Mouse (Mus musculus): Measurements from ENCODE around the gene Zc3h7a. TPM values are rescaled to one million over a fixed set of nuclear protein-coding genes. Genes with fewer than 3 reads are reported as not detected.

Zc3h7a gene
- polyA plus RNA-seq (2017; shearing (Covaris generic)), result 368 TPM

DNA sequence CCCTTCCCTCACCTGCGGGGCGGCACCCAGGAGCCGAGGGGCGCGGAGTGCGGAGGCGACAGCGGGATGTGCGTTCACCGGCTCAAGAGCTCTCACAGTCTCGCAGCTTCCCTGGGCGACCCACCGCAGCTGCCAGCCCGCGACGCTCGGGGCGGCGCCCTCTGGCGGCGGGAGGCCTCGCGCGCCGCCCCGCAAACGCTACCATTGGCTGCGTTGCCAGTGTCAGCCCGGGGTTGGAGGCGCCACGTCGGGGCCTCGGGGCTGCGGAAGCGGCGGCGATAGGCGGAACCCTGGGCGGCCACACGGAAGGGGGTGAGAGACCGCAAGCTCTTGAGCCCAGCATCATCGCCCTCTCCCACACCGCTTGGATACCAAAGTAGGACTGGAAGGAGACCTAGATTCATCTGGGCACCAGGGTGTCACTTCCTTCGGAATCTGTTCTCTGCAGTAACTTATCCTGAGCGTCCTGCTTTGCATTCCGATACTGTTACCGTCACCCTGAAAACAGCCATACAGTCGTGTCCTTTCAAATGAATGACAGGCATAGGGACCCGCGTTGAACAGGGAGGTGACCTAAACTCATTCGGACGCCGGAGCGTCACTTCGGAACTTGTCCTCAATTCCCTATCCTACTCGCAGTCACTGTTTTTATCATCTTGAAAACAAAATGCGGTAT is at the start of gene Zc3h7a:
TSS of gene Zc3h7a (minus strand) at position 186 of the 676 bp plus-strand sequence.

DNA sequence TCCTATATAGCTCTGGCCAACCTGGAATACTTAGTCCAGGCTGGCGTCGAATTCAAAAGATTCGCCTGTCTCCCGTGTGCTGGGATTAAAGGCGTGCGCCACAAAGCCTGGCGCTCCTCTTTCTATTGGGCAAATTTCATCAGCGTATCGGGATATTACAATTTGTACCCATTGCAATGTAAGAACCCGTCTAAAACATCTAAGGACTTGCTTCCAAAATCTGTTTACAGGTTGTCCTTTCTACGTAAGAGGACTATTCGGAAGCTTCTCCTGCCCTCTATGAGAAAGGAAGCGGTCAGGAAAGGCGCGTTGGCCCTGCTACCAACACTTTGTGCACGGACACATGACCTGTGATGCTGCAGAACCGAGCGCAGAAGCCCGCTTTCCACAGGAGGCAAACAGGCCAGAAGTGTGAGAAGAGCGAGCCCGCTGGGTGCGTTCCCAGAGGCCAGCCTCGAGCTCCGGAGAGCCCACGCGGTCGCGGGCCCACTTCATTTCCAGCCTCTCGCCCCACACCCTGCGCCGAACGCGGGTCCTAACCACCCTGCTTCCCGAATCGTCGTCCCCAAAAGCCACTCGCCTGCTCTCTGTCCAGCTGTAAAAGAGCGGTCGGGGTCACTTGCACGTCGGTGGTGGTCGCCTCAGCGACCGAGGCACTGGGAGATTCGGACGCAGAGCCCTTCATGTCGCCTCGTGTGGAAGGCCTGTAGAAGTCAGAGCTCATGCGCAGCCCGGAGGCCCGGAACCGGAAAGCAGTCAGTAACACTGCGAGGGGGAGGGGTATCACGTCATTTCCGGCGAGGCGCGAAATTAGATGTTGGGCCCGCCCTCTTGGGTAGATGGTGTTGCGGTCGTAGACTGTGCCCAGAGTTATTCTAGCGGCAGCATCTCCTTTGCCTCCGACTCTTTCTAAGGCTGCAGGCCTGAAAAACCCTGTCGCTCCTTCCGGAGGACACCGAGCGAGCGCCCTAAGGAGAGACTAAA is 26.7 kb upstream of the Zc3h7a start, which contains the start of gene Rsl1d1:
TSS of gene Rsl1d1 (minus strand) at position 761 of the 984 bp plus-strand sequence.

DNA sequence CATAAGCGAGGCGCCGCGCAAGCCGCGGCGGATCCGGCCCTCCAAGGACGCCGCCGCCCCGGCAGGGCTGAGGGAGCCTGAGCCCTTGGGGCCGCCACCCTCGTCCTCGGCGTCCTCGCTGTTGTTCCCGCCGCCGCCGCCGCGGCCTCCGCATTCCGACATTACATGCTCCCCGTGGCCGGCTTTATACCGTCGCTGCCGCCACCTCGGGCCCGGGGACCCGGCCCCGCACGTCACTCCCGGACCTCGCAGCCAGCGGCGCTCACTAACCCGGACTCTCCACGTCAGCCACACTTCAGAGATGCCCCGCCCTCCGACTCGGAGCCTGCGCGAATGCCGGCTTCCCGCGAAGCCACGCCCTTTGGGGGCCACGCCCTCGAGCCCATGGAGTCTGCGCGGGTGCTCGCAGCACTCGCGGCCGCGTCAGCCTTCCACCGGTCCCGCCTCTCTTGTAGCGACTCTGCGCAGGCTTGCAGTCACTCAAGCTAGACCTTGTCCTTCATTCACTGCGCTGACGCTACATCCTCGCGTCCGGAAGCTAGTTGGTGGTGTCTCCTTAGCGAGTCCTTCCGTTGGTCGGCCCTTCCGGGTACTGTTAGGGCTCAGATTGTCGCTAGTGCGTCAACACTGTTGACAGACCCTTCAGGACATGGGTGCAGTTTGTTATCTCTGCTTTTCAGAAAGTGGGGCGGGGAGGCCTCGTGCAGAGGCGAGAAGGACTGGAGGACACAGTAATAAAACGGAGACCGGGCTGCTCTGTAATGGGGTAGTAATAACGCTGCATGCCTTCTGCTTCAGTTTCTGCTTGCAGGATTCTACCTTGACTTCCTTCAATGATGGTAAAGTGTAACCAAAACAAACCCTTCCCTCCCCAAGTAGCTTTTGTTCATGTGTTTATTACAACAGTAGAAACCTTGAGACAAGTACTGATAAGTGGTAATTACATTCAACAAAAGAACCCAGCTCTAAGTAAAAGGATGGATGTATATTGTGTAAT is 41.5 kb downstream of the Zc3h7a start, which contains the start of gene Txndc11:
TSS of gene Txndc11 (minus strand) at position 303 of the 997 bp plus-strand sequence.

Other genes starting within 250 kb of the Zc3h7a start
- gene Snn, start 115.4 kb downstream of the Zc3h7a start, polyA plus RNA-seq (2017; shearing (Covaris generic)), result 1.1 TPM
- gene Litaf, start 110.2 kb downstream of the Zc3h7a start, polyA plus RNA-seq (2017; shearing (Covaris generic)), result 164 TPM
- gene Txndc11, start 41.7 kb downstream of the Zc3h7a start, polyA plus RNA-seq (2017; shearing (Covaris generic)), result 72.3 TPM
- gene Rsl1d1, start 26.9 kb upstream of the Zc3h7a start, polyA plus RNA-seq (2017; shearing (Covaris generic)), result 184 TPM
- 69.4 TPM for gene Gspt1, start 77.9 kb upstream of the Zc3h7a start, polyA plus RNA-seq (2017; shearing (Covaris generic))
- gene Tnfrsf17, start 137.4 kb upstream of the Zc3h7a start, polyA plus RNA-seq (2017; shearing (Covaris generic)), result not detected
- 21.4 TPM for gene Snx29, start 146.5 kb upstream of the Zc3h7a start, polyA plus RNA-seq (2017; shearing (Covaris generic))

Data from effector memory CD4-positive, alpha-beta T cell, adult 7 months (primary cell).